In the genomic region with DNA sequence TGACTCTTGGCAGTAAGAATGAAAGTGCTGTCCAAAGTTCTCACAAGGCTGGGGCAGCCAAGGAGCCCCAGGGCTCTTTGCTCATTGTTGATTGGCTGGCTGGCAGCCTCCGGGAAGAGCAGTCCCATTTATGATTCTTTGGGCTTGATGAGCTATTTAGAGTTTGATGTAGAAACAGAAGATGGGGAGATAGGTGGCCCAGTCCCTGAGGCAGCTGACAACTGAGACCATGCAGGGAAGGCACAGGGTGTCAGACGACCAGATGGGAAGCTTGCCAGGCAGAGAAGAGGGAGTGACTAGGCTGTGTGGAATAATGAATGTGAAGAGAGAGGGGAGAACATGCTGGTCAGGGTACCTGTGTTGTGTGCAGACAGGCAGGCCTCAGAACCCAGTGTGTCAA, we compare ENCODE assay signal across 21 mouse cellular contexts. TPM values are rescaled to one million over a fixed set of nuclear protein-coding genes. Genes with fewer than 3 reads are reported as not detected.
DNase-seq lines count a peak whose midpoint lies in the region; ATAC-seq lines count a peak whose summit lies in the region.
"Had no signal": no experiment of that assay in that cellular context is flagged by ENCODE, and none has a peak within 500 bp of the region (broad histone marks: within the 10 kb centered on the region; RNA-seq: fewer than 3 reads in every experiment).

No protein-coding gene starts in this region.

- no peaks in the 10 kb centered on the region for H3K9me3 ChIP-seq in heart, embryonic 10.5 days
- H3K9me3 ChIP-seq in forebrain, embryonic 16.5 days (ENCODE audit: control insufficient read depth, low read length), result no peaks in the 10 kb centered on the region
- no peaks in the 10 kb centered on the region for H3K9me3 ChIP-seq in midbrain, embryonic 15.5 days
- H3K9me3 ChIP-seq: hindbrain, embryonic 13.5 days; limb, embryonic 10.5 days; liver, embryonic 15.5 days had no signal

- WGBS in heart, embryonic 10.5 days, result 58% methylated on average over 2 of the region's 2 CpGs
- 29% methylated on average over 2 of the region's 2 CpGs for WGBS in forebrain, embryonic 16.5 days
- WGBS in midbrain, embryonic 15.5 days, result 49% methylated on average over 2 of the region's 2 CpGs

- no peak for DNase-seq in heart, embryonic 10.5 days (ENCODE audit: low spot score)
- DNase-seq in heart, adult 8-10 months (ENCODE audit: low spot score), result no peak
- peak; percentile 38 for DNase-seq in left cerebral cortex, postnatal 4 days
- no peak for DNase-seq in left cerebral cortex, adult 11 months (ENCODE audit: low spot score)
- DNase-seq in NIH3T3 (ENCODE audit: low read depth), result peak; percentile 61
- no peak for DNase-seq in c-Kit-positive CD71-positive TER-119-positive erythroid progenitor cells, embryonic 14.5 days (ENCODE audit: low spot score)
- DNase-seq: adrenal gland, postnatal 36 days; cerebellum, adult 11 months; kidney, postnatal 14 days; midbrain, embryonic 14.5 days; right cerebral cortex, postnatal 14 days; thymus, postnatal 36 days had no signal

- no peaks in the 10 kb centered on the region for H3K27me3 ChIP-seq in heart, embryonic 10.5 days (ENCODE audit: insufficient read depth, poor library complexity, severe bottlenecking)
- no peaks in the 10 kb centered on the region for H3K27me3 ChIP-seq in forebrain, embryonic 16.5 days (replicated peaks; ENCODE audit: control insufficient read depth, insufficient read depth, low read length)
- H3K27me3 ChIP-seq in midbrain, embryonic 15.5 days (replicated peaks), result no peaks in the 10 kb centered on the region
- H3K27me3 ChIP-seq: hindbrain, embryonic 13.5 days; liver, embryonic 15.5 days had no signal

- no peak overlapping the region for H3K9ac ChIP-seq in forebrain, embryonic 16.5 days (replicated peaks; ENCODE audit: low read depth, low read length)
- no peak overlapping the region for H3K9ac ChIP-seq in midbrain, embryonic 15.5 days
- H3K9ac ChIP-seq: hindbrain, embryonic 13.5 days; liver, embryonic 15.5 days had no signal

- H3K4me2 ChIP-seq in forebrain, embryonic 16.5 days (ENCODE audit: low read length), result no peak overlapping the region
- no peak overlapping the region for H3K4me2 ChIP-seq in midbrain, embryonic 15.5 days
- H3K4me2 ChIP-seq: hindbrain, embryonic 13.5 days; liver, embryonic 15.5 days had no signal

- H3K27ac ChIP-seq in heart, embryonic 10.5 days, result peak overlapping the region; percentile 82
- no peak overlapping the region for H3K27ac ChIP-seq in forebrain, embryonic 16.5 days (ENCODE audit: low read length)
- H3K27ac ChIP-seq in midbrain, embryonic 15.5 days, result no peak overlapping the region
- H3K27ac ChIP-seq: hindbrain, embryonic 13.5 days; limb, embryonic 10.5 days; liver, embryonic 15.5 days; macrophage had no signal

- H3K4me1 ChIP-seq in heart, embryonic 10.5 days, result peaks cover 61% of the 10 kb centered on the region
- H3K4me1 ChIP-seq in forebrain, embryonic 16.5 days (replicated peaks; ENCODE audit: control insufficient read depth, insufficient read depth, low read length), result peaks cover 29% of the 10 kb centered on the region
- H3K4me1 ChIP-seq in midbrain, embryonic 15.5 days, result peaks cover 12% of the 10 kb centered on the region

- H3K36me3 ChIP-seq in heart, embryonic 10.5 days, result peaks cover 5% of the 10 kb centered on the region; the same call in 1 of the 2 replicates
- no peaks in the 10 kb centered on the region for H3K36me3 ChIP-seq in forebrain, embryonic 16.5 days (ENCODE audit: control insufficient read depth, insufficient read depth)
- H3K36me3 ChIP-seq in midbrain, embryonic 15.5 days (replicated peaks), result no peaks in the 10 kb centered on the region

- peak overlapping the region; percentile 36; the same call in 1 of the 2 replicates for H3K4me3 ChIP-seq in heart, embryonic 10.5 days
- no peak overlapping the region for H3K4me3 ChIP-seq in forebrain, embryonic 16.5 days (replicated peaks; ENCODE audit: low read length)
- H3K4me3 ChIP-seq in midbrain, embryonic 15.5 days, result no peak overlapping the region
- H3K4me3 ChIP-seq: hindbrain, embryonic 13.5 days; limb, embryonic 10.5 days; liver, embryonic 15.5 days had no signal

- peak; percentile 60 for ATAC-seq in forebrain, embryonic 16.5 days
- no peak for ATAC-seq in midbrain, embryonic 15.5 days (replicated peaks)
- ATAC-seq: CD4-positive, CD25-positive, alpha-beta regulatory T cell, adult 4 months; intestine, postnatal 0 days had no signal

- intact Hi-C loops in left cerebral cortex, postnatal 4 days (cut with DNase I), result loop anchor here (5.0 kb wide), 1 partner anchor 91 kb away; no protein-coding TSS in a partner anchor

RNA-seq across cellular contexts. Expression of a gene that starts 22.2 kb away (rescaled TPM):
- polyA plus RNA-seq in heart, embryonic 10.5 days (2016; fragmentation: Nextera tagmentation; extraction: Ambion mirVana), result 26.1 and 28.0 TPM in 2 replicates
- 10 to 100 TPM; 14.5 to 18.6 (median 15.7) TPM for total RNA-seq in heart, adult 8-10 months (2022)
- total RNA-seq in left cerebral cortex, postnatal 4 days (2021), result 10 to 100 TPM; 48.4 to 52.8 TPM
- polyA plus RNA-seq in forebrain, embryonic 16.5 days (2015; fragmentation: Nextera tagmentation; extraction: Ambion mirVana), result 56.2 and 57.2 TPM in 2 replicates
- 49.0 and 50.7 TPM in 2 replicates for polyA plus RNA-seq in midbrain, embryonic 15.5 days (2015; fragmentation: Nextera tagmentation; extraction: Ambion mirVana)

RNA-seq across cellular contexts. Expression of a gene that starts 48.6 kb away (rescaled TPM):
- 0.21 and 0.59 TPM in 2 replicates for polyA plus RNA-seq in heart, embryonic 10.5 days (2016; fragmentation: Nextera tagmentation; extraction: Ambion mirVana)
- 1 to 10 TPM; 2.7 to 5.5 (median 3.9) TPM for total RNA-seq in heart, adult 8-10 months (2022)
- 1 to 10 TPM; 2.6 to 4.5 TPM for total RNA-seq in left cerebral cortex, postnatal 4 days (2021)
- polyA plus RNA-seq in forebrain, embryonic 16.5 days (2015; fragmentation: Nextera tagmentation; extraction: Ambion mirVana), result 0.10 TPM in 1 of 2 replicates, not detected in the other
- 0.19 TPM in 1 of 2 replicates, not detected in the other for polyA plus RNA-seq in midbrain, embryonic 15.5 days (2015; fragmentation: Nextera tagmentation; extraction: Ambion mirVana)
- total RNA-seq: MEL had no signal
- polyA plus RNA-seq: CD4-positive, CD25-positive, alpha-beta regulatory T cell, adult 4 months; limb, embryonic 10.5 days; macrophage; midbrain, embryonic 14.5 days had no signal

Comparison
In these comparisons a context has a peak if more than half of its experiments do, and no peak if none do; other contexts are left out.
1. DNase-seq: peak in left cerebral cortex, postnatal 4 days (single experiment) and NIH3T3 (single experiment); none in heart, embryonic 10.5 days (single experiment), heart, adult 8-10 months (single experiment), left cerebral cortex, adult 11 months (single experiment) and c-Kit-positive CD71-positive TER-119-positive erythroid progenitor cells, embryonic 14.5 days (single experiment).